Mouse (Mus musculus) heart, postnatal 0 days (tissue): ENCODE measurements at regions not wholly inside any gene's neighbourhood (a gene's known extent, or its start where the extent isn't known, plus 50 kb on each side); places are given as distances from the start of the nearest gene placed in this dataset.
A peak's percentile ranks its signal among the peaks of the same experiment; 100 is the strongest.
"Not testable (repeated sequence)": the region's sequence is repeated elsewhere in the genome, so short reads cannot be mapped to it uniquely, and the experiment has no call there.

ENCODE experiments used
- ATAC-seq: fragments of 200-750 bp; cut with Nextera tagmentation; 2 replicates; pipeline ENCODE4 v1.8.0; 2017; ENCODE audit warnings: low read depth, moderate number of reproducible peaks, moderate library complexity; ENCODE audit not compliant: insufficient read depth
- DNase-seq: peaks from one replicate; pipeline ENCODE4 v3.0.0-alpha.2; 2016; ENCODE audit warnings: low spot score
- H3K27ac ChIP-seq: fragments of 300-500 bp; sonication (generic); 2 replicates; pipeline ENCODE4 v1.5.1; 2014; ENCODE audit warnings: low read depth, mild to moderate bottlenecking
- H3K27me3 ChIP-seq: fragments of 300-500 bp; sonication (generic); 2 replicates; pipeline ENCODE4 v1.6.1; 2014; ENCODE audit warnings: low read length, mixed read lengths; ENCODE audit not compliant: control insufficient read depth, insufficient read depth
- H3K36me3 ChIP-seq: fragments of 300-500 bp; sonication (generic); replicated peaks from 2 replicates; pipeline ENCODE4 v1.6.1; 2014; ENCODE audit warnings: low read length, mixed read lengths; ENCODE audit not compliant: control insufficient read depth, insufficient read depth
- H3K4me1 ChIP-seq: fragments of 300-500 bp; sonication (generic); 2 replicates; pipeline ENCODE4 v1.6.1; 2014; ENCODE audit warnings: antibody characterized with exemption; ENCODE audit not compliant: control insufficient read depth, insufficient read depth
- H3K4me2 ChIP-seq: fragments of 300-500 bp; sonication (generic); 2 replicates; pipeline ENCODE4 v1.6.1; 2014; ENCODE audit warnings: low read depth, mild to moderate bottlenecking, low read length, moderate library complexity
- H3K4me3 ChIP-seq: fragments of 300-500 bp; sonication (generic); 2 replicates; pipeline ENCODE4 v1.5.1; 2014; ENCODE audit warnings: low read depth, low read length
- H3K9ac ChIP-seq: fragments of 300-500 bp; sonication (generic); replicated peaks from 2 replicates; pipeline ENCODE4 v1.6.1; 2014; ENCODE audit warnings: low read depth, low read length, mixed read lengths
- H3K9me3 ChIP-seq: fragments of 300-500 bp; sonication (generic); replicated peaks from 2 replicates; pipeline ENCODE4 v1.6.1; 2016; ENCODE audit warnings: low read length; ENCODE audit not compliant: control insufficient read depth
- CTCF ChIP-seq: IDR thresholded peaks from 2 replicates; pipeline ENCODE4 v1.5.1; 2016; ENCODE audit warnings: antibody characterized with exemption, control low read depth, low read depth
- EP300 ChIP-seq: IDR thresholded peaks from 2 replicates; pipeline ENCODE4 v1.6.1; 2016; ENCODE audit warnings: antibody characterized with exemption, low read depth
- WGBS: fragments of 180-500 bp; shearing (Covaris S2); extraction: QIAGEN DNeasy Blood & Tissue Kit; methylation state at CpG from one replicate; pipeline ENCODE4 v1.1.7; 2014; 5-methylcytosine and 5-hydroxymethylcytosine counted together

GRCm38 (mm10) chrX:115030381-115031136 is 123.2 kb downstream of the Ube2dnl2 start:
- Histone ChIP-seq H3K36me3 (no peaks in the 10 kb centered on the region), H3K9ac (no peak overlapping the region), H3K4me3 (no peak overlapping the region), H3K9me3 (no peaks in the 10 kb centered on the region), H3K27ac (no peak overlapping the region), H3K4me1 (no peaks in the 10 kb centered on the region), H3K27me3 (no peaks in the 10 kb centered on the region), H3K4me2 (no peak overlapping the region)
- ATAC-seq (no peak), DNase-seq (no peak)
- WGBS, result 84% methylated on average over 1 of the region's 1 CpGs
- TF ChIP-seq EP300 (no peak), CTCF (no peak)

- 73% methylated on average over 1 of the region's 1 CpGs for WGBS
- ATAC-seq (no peak), DNase-seq (no peak)
- Histone ChIP-seq H3K9me3 (no peaks in the 10 kb centered on the region), H3K27me3 (no peaks in the 10 kb centered on the region), H3K27ac (no peak overlapping the region), H3K9ac (no peak overlapping the region), H3K4me1 (no peaks in the 10 kb centered on the region), H3K36me3 (no peaks in the 10 kb centered on the region), H3K4me3 (no peak overlapping the region), H3K4me2 (no peak overlapping the region)
- TF ChIP-seq CTCF, result no peak
- TF ChIP-seq EP300, result no peak
Measured at GRCm38 (mm10) chrX:115031506-115031905, 124.1 kb downstream of the Ube2dnl2 start.

DNA sequence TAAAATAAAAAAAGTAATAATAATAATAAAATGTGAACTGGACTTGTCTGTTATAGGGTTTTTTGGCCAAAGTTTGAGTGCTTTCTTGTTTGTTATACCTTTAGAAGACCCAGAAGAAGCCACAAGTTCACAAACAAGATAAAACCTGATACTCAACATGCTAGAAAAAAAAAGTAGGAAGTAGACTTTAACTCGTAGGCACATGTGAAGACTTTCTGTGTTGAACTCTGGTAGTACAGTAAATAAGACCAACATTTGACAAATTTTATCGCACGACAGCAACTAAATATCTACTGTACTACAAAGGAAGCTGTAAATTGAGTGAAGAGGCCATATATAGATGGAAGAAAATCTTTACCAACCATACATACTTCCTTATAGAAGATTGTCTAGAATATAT is 131.6 kb downstream of the Ube2dnl2 start:
- H3K4me1 ChIP-seq, result no peaks in the 10 kb centered on the region
- no peak for DNase-seq
- H3K4me3 ChIP-seq, result no peak overlapping the region
- H3K9ac ChIP-seq, result no peak overlapping the region
- whole genome bisulfite sequencing, result 77% methylated on average over 3 of the region's 3 CpGs
- no peaks in the 10 kb centered on the region for H3K27me3 ChIP-seq
- no peak overlapping the region for H3K4me2 ChIP-seq
- H3K27ac ChIP-seq, result no peak overlapping the region
- no peak for ATAC-seq
- no peaks in the 10 kb centered on the region for H3K9me3 ChIP-seq
- no peaks in the 10 kb centered on the region for H3K36me3 ChIP-seq
- TF ChIP-seq CTCF (no peak), EP300 (no peak)

DNA sequence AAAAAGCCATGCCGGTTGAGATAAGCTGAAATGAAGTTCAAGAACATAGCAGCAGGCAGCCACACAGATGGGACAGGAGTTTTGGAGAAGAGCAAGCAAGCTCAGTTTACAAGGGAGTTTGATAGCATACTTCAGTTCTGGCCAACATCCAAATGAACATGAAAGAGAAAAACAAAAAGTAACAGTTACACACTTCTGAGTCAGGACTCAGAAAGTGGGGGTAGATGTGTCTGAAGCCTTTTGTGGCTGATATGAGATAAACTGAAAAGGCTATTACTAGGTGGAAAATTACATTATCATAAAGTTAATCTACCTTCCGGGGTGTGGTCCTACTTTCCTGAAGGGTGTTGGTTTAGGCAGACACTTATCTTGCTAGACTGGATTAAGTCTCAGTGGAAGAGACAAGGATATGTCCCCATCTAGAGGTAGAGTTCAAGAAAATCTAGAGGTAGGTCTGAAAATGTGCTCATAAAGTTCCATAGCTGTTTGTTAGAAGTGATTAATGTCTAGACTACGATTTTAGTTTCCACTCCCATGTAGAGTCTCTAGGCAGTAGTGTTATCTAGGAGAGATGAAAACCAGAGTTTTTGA is 155.3 kb downstream of the Ube2dnl2 start:
- WGBS, result 56% methylated on average over 3 of the region's 3 CpGs
- TF ChIP-seq CTCF (no peak), EP300 (no peak)
- ATAC-seq (no peak), DNase-seq (no peak)
- no peaks in the 10 kb centered on the region for H3K36me3 ChIP-seq
- no peak overlapping the region for H3K9ac ChIP-seq
- no peak overlapping the region for H3K27ac ChIP-seq
- no peaks in the 10 kb centered on the region for H3K9me3 ChIP-seq
- no peaks in the 10 kb centered on the region for H3K4me1 ChIP-seq
- H3K4me3 ChIP-seq, result no peak overlapping the region
- H3K27me3 ChIP-seq, result no peaks in the 10 kb centered on the region
- no peak overlapping the region for H3K4me2 ChIP-seq

DNA sequence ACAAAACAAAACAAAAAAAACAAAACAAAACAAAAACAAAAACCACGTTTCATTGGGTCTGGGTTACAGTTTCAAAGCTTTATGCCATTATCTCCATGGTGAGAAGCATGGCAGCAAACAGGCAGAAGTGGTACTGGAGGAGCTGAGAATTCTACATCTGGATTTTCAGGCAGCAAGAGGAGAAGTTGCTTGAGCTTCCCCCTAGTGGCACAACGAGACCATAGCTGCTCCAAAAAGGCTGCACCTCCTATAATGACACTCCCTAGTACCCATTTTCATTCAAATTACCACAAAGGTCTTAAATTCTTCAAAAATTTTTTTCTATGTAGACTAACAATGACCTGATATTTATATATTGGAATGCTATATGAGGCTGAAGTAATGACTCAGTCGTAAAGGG is 162.0 kb downstream of the Ube2dnl2 start:
- ATAC-seq (no peak), DNase-seq (peak; percentile 5)
- TF ChIP-seq EP300 (no peak), CTCF (no peak)
- Histone ChIP-seq H3K9me3 (no peaks in the 10 kb centered on the region), H3K4me1 (no peaks in the 10 kb centered on the region), H3K4me2 (no peak overlapping the region), H3K27ac (no peak overlapping the region), H3K27me3 (no peaks in the 10 kb centered on the region), H3K4me3 (no peak overlapping the region), H3K9ac (no peak overlapping the region), H3K36me3 (no peaks in the 10 kb centered on the region)
- 48% methylated on average over 3 of the region's 3 CpGs for WGBS

DNA sequence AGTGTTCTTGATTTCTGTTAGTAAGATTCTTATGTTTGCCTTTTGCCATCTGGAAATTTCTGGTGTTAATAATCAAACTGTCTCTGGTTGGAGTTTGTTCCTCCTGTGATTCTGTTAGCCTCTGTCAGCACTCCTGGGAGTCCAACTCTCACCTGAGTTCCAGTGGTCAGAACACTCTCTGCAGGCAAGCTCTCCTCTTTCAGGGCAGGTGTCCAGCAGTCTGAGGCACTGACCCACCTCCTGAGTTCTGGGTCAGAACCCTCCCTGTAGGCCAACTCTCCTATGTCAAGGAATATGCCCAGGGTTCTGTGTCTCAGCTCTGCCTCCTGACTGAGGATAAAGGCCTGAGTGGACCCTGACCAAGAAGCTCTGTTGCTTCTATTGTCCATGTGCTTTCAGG is 184.6 kb downstream of the Ube2dnl2 start:
- not testable (repeated sequence) for H3K4me2 ChIP-seq, H3K27ac ChIP-seq, H3K4me3 ChIP-seq, H3K36me3 ChIP-seq, H3K27me3 ChIP-seq, H3K4me1 ChIP-seq, DNase-seq, H3K9me3 ChIP-seq, ATAC-seq, H3K9ac ChIP-seq
